ENCODE assay signal across 26 mouse cellular contexts in the genomic region with DNA sequence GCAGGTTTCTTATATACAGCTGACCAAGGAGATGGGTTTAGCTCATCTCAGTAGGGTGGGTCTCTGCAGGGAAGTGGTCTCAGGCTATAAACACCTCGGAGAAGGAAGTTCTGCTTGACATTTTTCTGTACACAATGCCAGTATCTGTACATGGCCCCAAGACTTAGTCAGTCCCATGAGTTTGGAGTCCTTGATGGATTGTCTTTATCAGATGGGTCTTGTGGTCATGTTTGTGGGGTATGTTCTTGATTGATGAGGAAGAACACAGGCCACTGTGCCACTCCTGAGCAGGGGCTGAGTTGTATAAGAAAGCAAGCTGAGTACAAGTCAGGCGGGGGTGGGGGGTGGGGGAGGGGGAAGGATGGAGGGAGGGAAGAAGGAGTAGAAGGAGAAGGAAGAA. TPM values are rescaled to one million over a fixed set of nuclear protein-coding genes. Genes with fewer than 3 reads are reported as not detected.
"Had no signal": no experiment of that assay in that cellular context is flagged by ENCODE, and none has a peak within 500 bp of the region (broad histone marks: within the 10 kb centered on the region; RNA-seq: fewer than 3 reads in every experiment).

No protein-coding gene starts in this region.

- H3K27ac ChIP-seq: heart, adult 2 months; hindbrain, embryonic 10.5 days; hindbrain, embryonic 12.5 days; hindbrain, embryonic 14.5 days; hindbrain, postnatal 0 days; kidney, embryonic 15.5 days; kidney, postnatal 0 days; limb, embryonic 13.5 days; limb, embryonic 15.5 days had no signal

- H3K27me3 ChIP-seq: hindbrain, embryonic 12.5 days; kidney, embryonic 15.5 days; limb, embryonic 13.5 days; limb, embryonic 15.5 days had no signal

- H3K4me2 ChIP-seq: heart, embryonic 12.5 days; hindbrain, embryonic 12.5 days; hindbrain, embryonic 14.5 days; kidney, embryonic 15.5 days; limb, embryonic 13.5 days; limb, embryonic 15.5 days had no signal

- DNase-seq: gastrocnemius, postnatal 10 days; gastrocnemius, postnatal 25 days; heart, adult 11 months; heart, adult 2 months; heart, postnatal 10 days; heart, postnatal 4 days; kidney, adult 11 months; kidney, adult 2 months; kidney, adult 9 months; kidney, postnatal 14 days; kidney, postnatal 36 days; layer of hippocampus, adult 9-11 months; layer of hippocampus, postnatal 36 days; left cerebral cortex, postnatal 4 days had no signal

- H3K9ac ChIP-seq: heart, embryonic 12.5 days; hindbrain, embryonic 12.5 days; hindbrain, embryonic 14.5 days; kidney, embryonic 15.5 days; limb, embryonic 13.5 days; limb, embryonic 15.5 days had no signal

- H3K4me3 ChIP-seq: heart, adult 2 months; heart, embryonic 12.5 days; hindbrain, embryonic 10.5 days; hindbrain, embryonic 12.5 days; kidney, embryonic 15.5 days; limb, embryonic 13.5 days; limb, embryonic 15.5 days had no signal

- H3K36me3 ChIP-seq: heart, embryonic 12.5 days; hindbrain, embryonic 10.5 days; hindbrain, embryonic 12.5 days; kidney, embryonic 15.5 days; limb, embryonic 13.5 days; limb, embryonic 15.5 days had no signal

- H3K9me3 ChIP-seq: heart, embryonic 12.5 days; hindbrain, embryonic 10.5 days; hindbrain, embryonic 12.5 days; kidney, embryonic 15.5 days; limb, embryonic 13.5 days; limb, embryonic 15.5 days had no signal

- ATAC-seq: hindbrain, postnatal 0 days; intestine, embryonic 16.5 days had no signal

RNA-seq across cellular contexts. Expression of a gene that starts 11.5 kb away (rescaled TPM):
- total RNA-seq: gastrocnemius, adult 18-20 months had no signal
- polyA plus RNA-seq: liver, adult 2 months had no signal
